Mouse (Mus musculus): ENCODE data around the gene Hsd3b7. TPM values are rescaled to one million over a fixed set of nuclear protein-coding genes. Genes with fewer than 3 reads are reported as not detected.

Gene Hsd3b7
- polyA plus RNA-seq, 1 experiment from 2014 or later = 37.3 TPM

DNA sequence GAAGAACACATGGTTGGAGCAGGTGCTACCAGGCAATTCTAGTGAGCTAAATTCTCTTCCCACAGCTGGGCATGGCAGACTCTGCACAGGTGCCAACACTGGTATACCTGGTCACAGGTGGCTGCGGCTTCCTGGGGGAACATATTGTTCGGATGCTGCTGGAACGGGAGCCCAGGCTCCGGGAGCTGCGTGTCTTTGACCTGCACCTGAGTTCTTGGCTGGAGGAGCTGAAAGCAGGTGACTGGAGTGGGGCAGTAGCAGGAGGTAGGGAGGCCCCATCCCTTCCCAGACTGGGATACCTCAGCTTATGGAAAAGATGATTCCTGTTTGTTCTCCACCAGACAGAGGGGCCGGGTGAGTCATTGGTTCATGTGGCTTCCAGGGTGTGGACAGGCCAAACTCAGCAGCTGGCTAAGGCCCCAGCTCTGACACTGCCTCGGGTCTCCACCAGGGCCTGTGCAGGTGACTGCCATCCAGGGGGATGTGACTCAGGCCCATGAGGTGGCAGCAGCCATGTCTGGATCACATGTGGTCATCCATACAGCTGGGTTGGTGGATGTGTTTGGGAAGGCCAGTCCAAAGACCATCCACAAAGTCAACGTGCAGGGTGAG, 712 bp downstream of the Hsd3b7 start:
- H3K9me3 ChIP-seq (ENCODE audit: control insufficient read depth) = no peaks in the 10 kb centered on the region
- peaks cover 51% of the 10 kb centered on the region for H3K36me3 ChIP-seq (ENCODE audit: control insufficient read depth, insufficient read depth)
- ATAC-seq = peak; percentile 21; the same call in 1 of the 2 replicates
- H3K4me3 ChIP-seq (ENCODE audit: low read depth, low read length) = peak overlapping the region; percentile 25
- no peaks in the 10 kb centered on the region for H3K27me3 ChIP-seq (replicated peaks; ENCODE audit: control insufficient read depth, insufficient read depth, low read length)
- peak overlapping the region; percentile 41 for H3K27ac ChIP-seq (ENCODE audit: low read depth, low read length)
- peak overlapping the region; percentile 57 for H3K4me2 ChIP-seq (replicated peaks; ENCODE audit: low read depth)
- WGBS = 76% methylated on average over 8 of the region's 8 CpGs
- peak; percentile 10; the same call in 1 of the 2 replicates for TF ChIP-seq CTCF (IDR thresholded peaks at IDR 0.05; ENCODE audit: low read depth)
- peak overlapping the region; percentile 22; the same call in 1 of the 2 replicates for H3K9ac ChIP-seq (ENCODE audit: low read depth, low read length)
- H3K4me1 ChIP-seq (replicated peaks; ENCODE audit: control insufficient read depth, insufficient read depth, low read length) = 0 out of 2 replicates have a peak, but pooled peaks cover 3% of the 10 kb centered on the region

DNA sequence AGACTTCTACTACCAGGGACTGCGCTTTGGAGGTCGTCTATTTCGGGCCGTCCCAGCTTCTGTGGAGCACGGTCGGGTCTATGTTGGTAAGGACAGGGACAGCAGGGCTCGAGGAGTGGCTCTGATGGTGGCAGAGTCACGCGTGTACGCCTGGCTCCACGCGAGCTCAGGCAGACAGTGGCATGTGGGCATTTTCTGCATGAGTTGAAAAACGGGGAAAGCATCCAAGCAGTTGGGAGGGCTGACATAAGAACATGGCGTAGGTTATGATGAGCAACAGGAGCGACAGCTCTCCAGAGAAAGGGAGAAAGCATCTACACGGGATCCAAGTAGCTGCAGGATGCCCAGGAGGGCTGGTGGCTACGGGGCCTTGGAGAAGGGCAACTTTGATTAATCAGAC, 1.9 kb downstream of the Hsd3b7 start:
- Histone ChIP-seq H3K9me3 (ENCODE audit: control insufficient read depth) (no peaks in the 10 kb centered on the region), H3K9ac (ENCODE audit: low read depth, low read length) (no peak overlapping the region), H3K4me1 (replicated peaks; ENCODE audit: control insufficient read depth, insufficient read depth, low read length) (0 out of 2 replicates have a peak, but pooled peaks cover 3% of the 10 kb centered on the region), H3K4me3 (ENCODE audit: low read depth, low read length) (no peak overlapping the region), H3K27me3 (replicated peaks; ENCODE audit: control insufficient read depth, insufficient read depth, low read length) (no peaks in the 10 kb centered on the region), H3K4me2 (replicated peaks; ENCODE audit: low read depth) (no peak overlapping the region), H3K36me3 (ENCODE audit: control insufficient read depth, insufficient read depth) (peaks cover 39% of the 10 kb centered on the region), H3K27ac (ENCODE audit: low read depth, low read length) (no peak overlapping the region)
- ATAC-seq = no peak
- WGBS = 92% methylated on average over 17 of the region's 17 CpGs
- no peak for TF ChIP-seq CTCF (IDR thresholded peaks at IDR 0.05; ENCODE audit: low read depth)

DNA sequence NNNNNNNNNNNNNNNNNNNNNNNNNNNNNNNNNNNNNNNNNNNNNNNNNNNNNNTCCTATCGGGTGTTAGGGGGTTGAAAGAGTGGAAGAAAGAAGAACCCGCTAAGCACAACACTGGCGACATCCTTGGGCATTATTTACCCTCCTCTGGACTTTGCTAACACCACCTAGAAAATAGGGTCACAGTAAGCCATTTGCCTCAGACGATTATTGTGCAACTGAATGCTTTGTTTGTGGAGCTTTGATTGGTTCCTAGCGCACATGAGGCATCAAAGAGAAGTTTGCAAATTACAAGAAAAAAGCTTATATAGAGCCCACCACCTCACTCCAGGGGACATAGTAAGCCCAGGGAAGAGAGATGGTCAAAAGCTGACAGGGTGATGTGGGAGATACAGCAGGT, 8.4 kb downstream of the Hsd3b7 start:
- H3K4me2 ChIP-seq (replicated peaks; ENCODE audit: low read depth) = no peak overlapping the region
- no peak overlapping the region for H3K4me3 ChIP-seq (ENCODE audit: low read depth, low read length)
- no peak overlapping the region for H3K9ac ChIP-seq (ENCODE audit: low read depth, low read length)
- H3K4me1 ChIP-seq (replicated peaks; ENCODE audit: control insufficient read depth, insufficient read depth, low read length) = 0 out of 2 replicates have a peak, but pooled peaks cover 3% of the 10 kb centered on the region
- H3K27me3 ChIP-seq (replicated peaks; ENCODE audit: control insufficient read depth, insufficient read depth, low read length) = no peaks in the 10 kb centered on the region
- no peak for TF ChIP-seq CTCF (IDR thresholded peaks at IDR 0.05; ENCODE audit: low read depth)
- no peak overlapping the region for H3K27ac ChIP-seq (ENCODE audit: low read depth, low read length)
- WGBS = 65% methylated on average over 5 of the region's 5 CpGs
- ATAC-seq = no peak
- H3K36me3 ChIP-seq (ENCODE audit: control insufficient read depth, insufficient read depth) = no peaks in the 10 kb centered on the region
- no peaks in the 10 kb centered on the region for H3K9me3 ChIP-seq (ENCODE audit: control insufficient read depth)

DNA sequence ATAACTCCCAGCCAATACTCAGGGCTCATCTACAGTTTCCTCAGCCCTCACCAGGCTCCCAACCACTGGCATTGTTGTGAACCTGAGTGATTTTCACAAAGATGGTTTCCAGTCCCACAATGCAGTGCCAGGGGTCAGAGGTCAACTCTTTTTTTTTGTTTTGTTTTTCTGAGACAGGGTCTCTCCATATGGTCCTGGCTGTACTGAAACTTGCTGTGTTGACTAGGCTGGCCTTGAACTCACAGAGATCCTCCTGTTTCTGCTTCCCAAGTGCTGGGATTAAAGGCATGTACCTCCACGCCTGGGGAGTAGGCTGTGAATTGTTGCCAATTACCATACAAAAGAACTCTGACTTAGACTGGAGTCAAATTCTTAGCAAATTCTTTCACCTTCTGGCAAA, 9.4 kb downstream of the Hsd3b7 start:
- H3K4me2 ChIP-seq (replicated peaks; ENCODE audit: low read depth) = no peak overlapping the region
- no peaks in the 10 kb centered on the region for H3K27me3 ChIP-seq (replicated peaks; ENCODE audit: control insufficient read depth, insufficient read depth, low read length)
- no peak for ATAC-seq
- H3K36me3 ChIP-seq (ENCODE audit: control insufficient read depth, insufficient read depth) = no peaks in the 10 kb centered on the region
- no peak overlapping the region for H3K27ac ChIP-seq (ENCODE audit: low read depth, low read length)
- no peak overlapping the region for H3K4me3 ChIP-seq (ENCODE audit: low read depth, low read length)
- no peaks in the 10 kb centered on the region for H3K4me1 ChIP-seq (replicated peaks; ENCODE audit: control insufficient read depth, insufficient read depth, low read length)
- no peak for TF ChIP-seq CTCF (IDR thresholded peaks at IDR 0.05; ENCODE audit: low read depth)
- WGBS = 93% methylated on average over 1 of the region's 1 CpGs
- no peak overlapping the region for H3K9ac ChIP-seq (ENCODE audit: low read depth, low read length)
- no peaks in the 10 kb centered on the region for H3K9me3 ChIP-seq (ENCODE audit: control insufficient read depth)

DNA sequence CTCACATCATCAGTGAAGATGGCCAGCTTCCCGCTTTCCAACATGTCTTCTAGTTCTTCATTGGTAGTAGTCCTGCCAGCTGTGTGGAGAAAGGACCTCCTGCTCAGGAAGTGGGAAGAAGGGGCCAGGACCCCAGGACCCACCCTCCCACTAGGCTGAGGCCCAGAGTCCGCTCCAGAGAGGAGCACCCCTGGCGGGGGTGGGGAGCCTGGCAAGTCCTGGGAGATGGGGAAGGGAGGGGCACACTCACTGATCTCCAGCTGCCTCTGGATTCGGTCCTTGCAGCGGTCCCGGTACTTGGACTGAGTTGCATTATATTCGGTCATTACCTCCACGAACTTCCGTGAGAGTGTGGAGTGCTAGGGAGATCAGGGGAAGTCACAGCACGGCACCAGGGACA, 10.2 kb downstream of the Hsd3b7 start:
- Histone ChIP-seq H3K36me3 (ENCODE audit: control insufficient read depth, insufficient read depth) (no peaks in the 10 kb centered on the region), H3K4me1 (replicated peaks; ENCODE audit: control insufficient read depth, insufficient read depth, low read length) (no peaks in the 10 kb centered on the region), H3K4me2 (replicated peaks; ENCODE audit: low read depth) (no peak overlapping the region), H3K4me3 (ENCODE audit: low read depth, low read length) (no peak overlapping the region), H3K27ac (ENCODE audit: low read depth, low read length) (no peak overlapping the region), H3K9me3 (ENCODE audit: control insufficient read depth) (no peaks in the 10 kb centered on the region), H3K27me3 (replicated peaks; ENCODE audit: control insufficient read depth, insufficient read depth, low read length) (no peaks in the 10 kb centered on the region), H3K9ac (ENCODE audit: low read depth, low read length) (no peak overlapping the region)
- no peak for ATAC-seq
- TF ChIP-seq CTCF (IDR thresholded peaks at IDR 0.05; ENCODE audit: low read depth) = no peak
- WGBS = 80% methylated on average over 10 of the region's 10 CpGs

DNA sequence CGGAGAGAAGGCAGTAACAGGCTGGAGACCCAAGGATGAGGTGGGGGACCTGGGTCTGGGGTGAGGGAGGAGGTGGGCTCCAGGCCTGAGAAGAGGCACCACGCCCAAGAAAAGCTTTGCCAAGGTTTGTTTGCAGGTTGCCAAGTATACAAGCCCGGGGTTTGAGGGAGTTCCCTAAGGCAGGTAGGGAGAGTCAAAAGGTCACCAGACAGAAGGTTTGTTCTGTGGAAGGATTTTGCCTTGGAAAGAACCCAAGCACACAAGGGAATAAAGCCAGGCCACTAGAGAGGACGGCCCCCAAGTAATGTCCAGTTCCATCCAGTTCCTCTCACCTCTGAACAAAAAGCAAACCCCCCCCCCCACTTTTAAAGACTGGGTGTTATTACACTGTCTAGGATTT, 10.8 kb downstream of the Hsd3b7 start:
- Histone ChIP-seq H3K4me1 (replicated peaks; ENCODE audit: control insufficient read depth, insufficient read depth, low read length) (no peaks in the 10 kb centered on the region), H3K9ac (ENCODE audit: low read depth, low read length) (no peak overlapping the region), H3K4me3 (ENCODE audit: low read depth, low read length) (no peak overlapping the region), H3K27me3 (replicated peaks; ENCODE audit: control insufficient read depth, insufficient read depth, low read length) (no peaks in the 10 kb centered on the region), H3K27ac (ENCODE audit: low read depth, low read length) (no peak overlapping the region), H3K36me3 (ENCODE audit: control insufficient read depth, insufficient read depth) (no peaks in the 10 kb centered on the region), H3K9me3 (ENCODE audit: control insufficient read depth) (no peaks in the 10 kb centered on the region), H3K4me2 (replicated peaks; ENCODE audit: low read depth) (no peak overlapping the region)
- no peak for TF ChIP-seq CTCF (IDR thresholded peaks at IDR 0.05; ENCODE audit: low read depth)
- no peak for ATAC-seq
- 70% methylated on average over 4 of the region's 4 CpGs for WGBS

Measured in intestine, postnatal 0 days (tissue).